Mouse (Mus musculus): Measurements from ENCODE around the gene Rab42.

DNA sequence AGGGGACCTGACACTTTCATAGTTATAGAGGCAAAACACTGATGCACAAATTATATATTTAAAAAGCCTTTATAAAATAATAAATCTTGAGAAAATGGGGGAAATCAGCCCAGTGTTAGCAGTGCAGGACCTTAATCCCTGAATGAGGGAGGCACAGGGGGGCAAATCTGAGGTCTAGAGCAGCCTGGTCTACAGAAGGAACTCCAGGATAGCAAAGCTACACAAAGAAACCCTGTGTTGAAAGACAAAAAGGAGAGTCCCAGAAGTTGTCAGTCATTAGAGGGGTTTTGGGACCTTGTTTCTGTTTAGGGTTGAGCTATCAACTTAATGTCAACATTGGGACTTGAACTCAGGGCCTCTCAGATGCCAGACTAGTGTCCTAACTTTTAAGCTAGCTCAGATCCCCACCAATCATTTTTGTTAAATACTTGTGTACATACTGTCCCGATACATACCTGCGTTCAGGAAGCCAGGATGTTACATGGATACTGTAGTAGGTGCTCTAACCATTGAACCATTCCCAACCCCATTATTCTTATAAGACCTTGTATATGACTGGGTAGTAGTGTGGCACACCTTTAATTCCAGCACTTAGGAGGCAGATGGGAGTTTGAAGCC is 47.0 kb upstream of the Rab42 start:
- TF ChIP-seq POLR2A (IDR thresholded peaks at IDR 0.05; ENCODE audit: borderline replicate concordance, extremely low read depth, low read depth, low read length) (no peak), CTCF (IDR thresholded peaks at IDR 0.05; ENCODE audit: insufficient read depth, low read length) (no peak)
